Mouse (Mus musculus): ENCODE measurements around the gene Gm10837.
"Not testable (repeated sequence)": the region's sequence is repeated elsewhere in the genome, so short reads cannot be mapped to it uniquely, and the experiment has no call there.

Gm10837 gene

GRCm38 (mm10) chr14:122490441-122491328 is at the start of gene Gm10837:
Gene Gm10837 (plus strand): TSS chr14:122490586.
- no peak for DNase-seq

- DNase-seq, result no peak
Observed at GRCm38 (mm10) chr14:122449601-122450495, 40.5 kb upstream of the Gm10837 start.

- DNase-seq, result peak; percentile 63
Observed at GRCm38 (mm10) chr14:122450496-122451382, 39.6 kb upstream of the Gm10837 start, which contains the start of gene Gm5089. Gene Gm5089 (minus strand): TSS chr14:122451115.

- DNase-seq, result no peak
Observed at GRCm38 (mm10) chr14:122451551-122452145, 38.7 kb upstream of the Gm10837 start.

GRCm38 (mm10) chr14:122452701-122453387 is 37.5 kb upstream of the Gm10837 start:
- no peak for DNase-seq

- peak; percentile 62 for DNase-seq
Observed at GRCm38 (mm10) chr14:122453388-122453995, 36.9 kb upstream of the Gm10837 start.

- DNase-seq, result no peak
Observed at GRCm38 (mm10) chr14:122453996-122454738, 36.2 kb upstream of the Gm10837 start.

- DNase-seq, result no peak
Observed at GRCm38 (mm10) chr14:122454901-122455561, 35.4 kb upstream of the Gm10837 start.

- no peak for DNase-seq
Observed at GRCm38 (mm10) chr14:122455562-122455958, 34.8 kb upstream of the Gm10837 start.

GRCm38 (mm10) chr14:122459332-122459731 is 31.1 kb upstream of the Gm10837 start:
- DNase-seq, result not testable (repeated sequence)

GRCm38 (mm10) chr14:122459776-122460175 is 30.6 kb upstream of the Gm10837 start:
- no peak for DNase-seq

- DNase-seq, result no peak
Observed at GRCm38 (mm10) chr14:122460226-122460625, 30.2 kb upstream of the Gm10837 start.

GRCm38 (mm10) chr14:122461500-122461899 is 28.9 kb upstream of the Gm10837 start:
- no peak for DNase-seq

- DNase-seq, result no peak
Observed at GRCm38 (mm10) chr14:122461966-122462365, 28.4 kb upstream of the Gm10837 start.

GRCm38 (mm10) chr14:122462689-122463079 is 27.7 kb upstream of the Gm10837 start:
- no peak for DNase-seq

GRCm38 (mm10) chr14:122463080-122463691 is 27.2 kb upstream of the Gm10837 start:
- DNase-seq, result no peak

GRCm38 (mm10) chr14:122463734-122464341 is 26.5 kb upstream of the Gm10837 start:
- DNase-seq, result not testable (repeated sequence)

- no peak for DNase-seq
Observed at GRCm38 (mm10) chr14:122464351-122464762, 26.0 kb upstream of the Gm10837 start.

Data from lung, postnatal 36 days (tissue).